Mouse (Mus musculus) erythroblast, embryonic 14.5 days (primary cell): ENCODE data around the gene Nln.

Source experiments
- GATA1 ChIP-seq: IDR thresholded peaks from 2 replicates; pipeline ENCODE4 v1.6.1; 2012; ENCODE audit warnings: low read length, inconsistent platforms, mixed read lengths
- TAL1 ChIP-seq: IDR thresholded peaks from 3 replicates; pipeline ENCODE4 v1.6.1; 2012; ENCODE audit warnings: low read length, inconsistent platforms, mixed read lengths

DNA sequence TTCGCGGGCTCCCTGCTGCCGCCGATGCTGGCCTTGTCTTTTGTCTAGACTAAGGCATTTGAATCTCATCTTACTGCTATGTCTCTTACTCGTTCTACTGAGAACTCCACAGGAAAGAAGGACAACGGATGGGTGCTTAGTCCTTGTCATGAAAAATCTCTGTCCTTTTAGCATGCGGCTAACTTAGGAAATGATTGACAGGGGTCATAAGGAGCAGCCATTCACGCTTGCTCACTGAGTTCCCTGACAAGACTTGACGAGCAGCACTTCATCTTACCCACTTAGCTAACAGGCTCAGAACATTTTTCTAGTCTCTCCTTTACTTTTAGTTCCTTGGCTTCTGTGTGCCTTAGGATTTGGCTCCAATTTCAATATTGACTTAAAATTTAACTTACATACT is 35.5 kb upstream of the Nln start:
- no peak for TF ChIP-seq GATA1
- TF ChIP-seq TAL1: no peak
